Mouse (Mus musculus) neural tube, embryonic 13.5 days (tissue): ENCODE results near the gene Nfx1. TPM values are rescaled to one million over a fixed set of nuclear protein-coding genes. Genes with fewer than 3 reads are reported as not detected.

Source experiments
- ATAC-seq: fragments of 200-750 bp; cut with Nextera tagmentation; 2 replicates; pipeline ENCODE4 v1.8.0; 2017; ENCODE audit warnings: low read depth, mild to moderate bottlenecking, moderate TSS enrichment, moderate library complexity
- H3K27ac ChIP-seq: fragments of 300-500 bp; sonication (generic); replicated peaks from 2 replicates; pipeline ENCODE4 v1.5.1; 2015; ENCODE audit warnings: moderate library complexity, mild to moderate bottlenecking, inconsistent platforms
- H3K27me3 ChIP-seq: fragments of 300-500 bp; sonication (generic); 2 replicates; pipeline ENCODE4 v1.6.1; 2015; ENCODE audit warnings: mild to moderate bottlenecking, inconsistent platforms
- H3K36me3 ChIP-seq: fragments of 300-500 bp; sonication (generic); 2 replicates; pipeline ENCODE4 v1.6.1; 2015; ENCODE audit warnings: mild to moderate bottlenecking, inconsistent platforms
- H3K4me1 ChIP-seq: fragments of 300-500 bp; sonication (generic); replicated peaks from 2 replicates; pipeline ENCODE4 v1.6.1; 2015; ENCODE audit warnings: inconsistent platforms
- H3K4me2 ChIP-seq: fragments of 300-500 bp; sonication (generic); 2 replicates; pipeline ENCODE4 v1.6.1; 2015; ENCODE audit warnings: inconsistent platforms, mild to moderate bottlenecking, moderate library complexity
- H3K4me3 ChIP-seq: fragments of 300-500 bp; sonication (generic); 2 replicates; pipeline ENCODE4 v1.5.1; 2015; ENCODE audit warnings: mild to moderate bottlenecking, inconsistent platforms
- H3K9ac ChIP-seq: fragments of 300-500 bp; sonication (generic); 2 replicates; pipeline ENCODE4 v1.6.1; 2015; ENCODE audit warnings: moderate library complexity, mild to moderate bottlenecking, inconsistent platforms
- H3K9me3 ChIP-seq: fragments of 300-500 bp; sonication (generic); 2 replicates; pipeline ENCODE4 v1.6.1; 2016; ENCODE audit warnings: inconsistent platforms
- WGBS: fragments of 180-500 bp; shearing (Covaris S2); methylation state at CpG from one replicate; pipeline ENCODE4 v1.1.7; 2015; 5-methylcytosine and 5-hydroxymethylcytosine counted together
- polyA plus RNA-seq: library from polyadenylated mRNA; unstranded; fragments of >200 nt; fragmentation: Nextera tagmentation; extraction: Ambion mirVana; gene quantifications from 2 replicates; pipeline ENCODE4 v1.2.1, GENCODE M21; 2015

Gene Nfx1
- polyA plus RNA-seq, 1 experiment from 2014 or later, result 93.2 TPM

DNA sequence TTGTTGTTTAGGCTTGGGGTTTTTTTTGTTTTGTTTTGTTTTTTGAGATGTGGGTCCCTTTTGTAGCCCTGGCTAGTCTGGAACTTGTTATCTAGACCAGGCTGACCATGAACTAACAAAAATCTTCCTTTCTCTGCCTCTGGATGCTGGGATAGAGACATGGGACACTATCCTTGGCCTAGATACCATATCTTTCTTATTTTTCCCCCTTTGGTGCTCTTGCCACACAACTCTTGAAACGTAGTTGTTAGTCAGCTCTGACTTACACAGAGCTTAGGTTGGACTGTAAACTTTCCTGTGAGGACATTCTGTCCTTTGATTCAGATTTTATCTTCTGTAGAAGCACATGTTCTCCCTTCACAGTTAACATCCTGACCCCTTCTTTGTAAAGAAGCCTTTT lies 8.7 kb downstream of the Nfx1 start:
- H3K9ac ChIP-seq, result no peak overlapping the region
- ATAC-seq, result no peak
- H3K27ac ChIP-seq, result no peak overlapping the region
- H3K4me2 ChIP-seq, result no peak overlapping the region
- H3K4me1 ChIP-seq, result no peaks in the 10 kb centered on the region
- H3K27me3 ChIP-seq, result no peaks in the 10 kb centered on the region
- WGBS, result 87% methylated on average over 1 of the region's 1 CpGs
- no peaks in the 10 kb centered on the region for H3K9me3 ChIP-seq
- H3K36me3 ChIP-seq, result peaks cover 72% of the 10 kb centered on the region
- H3K4me3 ChIP-seq, result no peak overlapping the region

GRCm38 (mm10) chr4:40982486-40982885 lies 11.8 kb downstream of the Nfx1 start:
- Histone ChIP-seq H3K27me3 (no peaks in the 10 kb centered on the region), H3K27ac (no peak overlapping the region), H3K4me2 (no peak overlapping the region), H3K9me3 (no peaks in the 10 kb centered on the region), H3K4me1 (no peaks in the 10 kb centered on the region), H3K9ac (no peak overlapping the region), H3K4me3 (no peak overlapping the region), H3K36me3 (peaks cover 86% of the 10 kb centered on the region)
- no peak for ATAC-seq
- WGBS, result 74% methylated on average over 3 of the region's 3 CpGs

DNA sequence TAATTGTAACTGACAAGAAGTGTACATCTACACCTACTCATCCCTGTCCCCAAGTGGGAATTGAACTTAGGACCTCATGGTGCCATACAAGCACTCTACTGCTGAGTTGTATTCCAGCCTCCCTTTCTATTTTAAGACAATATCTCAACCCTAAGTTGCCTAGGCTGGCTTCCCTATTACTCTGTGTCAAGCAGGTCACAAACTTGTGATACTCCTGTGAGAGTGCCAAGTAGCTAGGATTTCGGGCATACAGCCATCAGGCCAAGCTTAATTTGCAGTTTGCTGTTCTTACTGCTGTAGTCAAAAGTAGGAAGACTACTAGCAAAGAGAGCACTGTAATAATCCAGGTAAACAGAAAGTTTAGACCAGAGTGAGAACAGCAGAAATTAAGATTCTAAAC lies 13.0 kb downstream of the Nfx1 start:
- H3K4me1 ChIP-seq, result no peaks in the 10 kb centered on the region
- no peaks in the 10 kb centered on the region for H3K27me3 ChIP-seq
- no peak for ATAC-seq
- H3K4me3 ChIP-seq, result no peak overlapping the region
- no peak overlapping the region for H3K9ac ChIP-seq
- no peaks in the 10 kb centered on the region for H3K9me3 ChIP-seq
- H3K36me3 ChIP-seq, result peaks cover 86% of the 10 kb centered on the region
- 96% methylated on average over 1 of the region's 1 CpGs for WGBS
- H3K4me2 ChIP-seq, result no peak overlapping the region
- no peak overlapping the region for H3K27ac ChIP-seq

- Histone ChIP-seq H3K27me3 (no peaks in the 10 kb centered on the region), H3K9me3 (no peaks in the 10 kb centered on the region), H3K4me2 (no peak overlapping the region), H3K9ac (no peak overlapping the region), H3K4me3 (no peak overlapping the region), H3K27ac (no peak overlapping the region), H3K4me1 (no peaks in the 10 kb centered on the region), H3K36me3 (peaks cover 97% of the 10 kb centered on the region)
- WGBS, result 91% methylated on average over 6 of the region's 6 CpGs
- ATAC-seq, result no peak
Measured at GRCm38 (mm10) chr4:40989633-40990032, 18.9 kb downstream of the Nfx1 start.

GRCm38 (mm10) chr4:40996302-40996701 lies 25.6 kb downstream of the Nfx1 start:
- Histone ChIP-seq H3K4me2 (no peak overlapping the region), H3K27me3 (no peaks in the 10 kb centered on the region), H3K4me3 (no peak overlapping the region), H3K9ac (no peak overlapping the region), H3K27ac (no peak overlapping the region), H3K36me3 (peaks cover 100% of the 10 kb centered on the region), H3K4me1 (no peaks in the 10 kb centered on the region), H3K9me3 (no peaks in the 10 kb centered on the region)
- no peak for ATAC-seq
- 93% methylated on average over 6 of the region's 6 CpGs for WGBS

- 96% methylated on average over 4 of the region's 4 CpGs for WGBS
- Histone ChIP-seq H3K27ac (no peak overlapping the region), H3K9ac (no peak overlapping the region), H3K9me3 (no peaks in the 10 kb centered on the region), H3K36me3 (peaks cover 97% of the 10 kb centered on the region), H3K4me1 (no peaks in the 10 kb centered on the region), H3K27me3 (no peaks in the 10 kb centered on the region), H3K4me3 (no peak overlapping the region), H3K4me2 (no peak overlapping the region)
- no peak for ATAC-seq
Measured at GRCm38 (mm10) chr4:40997916-40998315, 27.2 kb downstream of the Nfx1 start.

- H3K27me3 ChIP-seq, result no peaks in the 10 kb centered on the region
- no peak for ATAC-seq
- H3K36me3 ChIP-seq, result peaks cover 97% of the 10 kb centered on the region
- H3K9ac ChIP-seq, result no peak overlapping the region
- H3K4me1 ChIP-seq, result no peaks in the 10 kb centered on the region
- no peaks in the 10 kb centered on the region for H3K9me3 ChIP-seq
- H3K4me3 ChIP-seq, result no peak overlapping the region
- no peak overlapping the region for H3K4me2 ChIP-seq
- WGBS, result 90% methylated on average over 1 of the region's 1 CpGs
- H3K27ac ChIP-seq, result no peak overlapping the region
Measured at GRCm38 (mm10) chr4:41000271-41000670, 29.6 kb downstream of the Nfx1 start.

DNA sequence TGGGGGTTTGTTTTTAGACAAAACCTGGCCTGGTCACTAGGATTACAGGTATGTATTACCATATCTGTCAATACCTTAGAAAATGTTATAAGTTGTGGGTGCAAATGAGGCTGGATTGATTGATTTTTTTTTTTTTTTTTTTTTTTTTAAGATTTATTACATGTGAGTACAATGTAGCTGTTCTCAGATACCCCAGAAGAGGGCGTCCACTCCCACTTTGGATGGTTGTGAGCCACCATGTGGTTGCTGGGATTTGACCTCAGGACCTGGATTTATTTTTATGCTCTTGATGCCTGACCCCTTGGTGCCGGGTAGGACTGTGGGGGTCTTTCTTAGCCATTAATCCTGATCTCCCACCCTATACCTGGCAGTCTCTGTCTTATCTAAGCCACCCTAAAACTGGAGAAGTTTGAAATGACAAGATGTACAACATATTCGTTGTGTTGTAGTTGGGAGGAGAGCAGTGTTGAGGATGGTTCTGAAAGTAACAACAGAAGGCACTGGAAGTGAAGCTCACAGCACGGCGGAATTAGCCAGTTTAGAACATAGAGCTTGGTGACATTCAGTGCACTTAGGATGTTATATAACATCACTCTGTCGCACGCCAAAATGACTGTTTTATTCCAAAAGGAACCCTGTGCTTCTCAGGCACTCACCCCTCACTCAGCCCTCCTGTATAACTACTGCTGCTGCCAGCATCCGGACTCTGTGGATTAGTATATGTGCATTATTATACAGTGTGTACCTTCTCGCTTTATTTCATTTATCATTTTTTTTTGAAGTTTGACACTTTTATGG lies 30.3 kb downstream of the Nfx1 start:
- H3K4me1 ChIP-seq, result no peaks in the 10 kb centered on the region
- no peak overlapping the region for H3K4me2 ChIP-seq
- no peaks in the 10 kb centered on the region for H3K27me3 ChIP-seq
- H3K36me3 ChIP-seq, result peaks cover 92% of the 10 kb centered on the region
- WGBS, result 88% methylated on average over 9 of the region's 9 CpGs
- ATAC-seq, result no peak
- no peak overlapping the region for H3K27ac ChIP-seq
- no peaks in the 10 kb centered on the region for H3K9me3 ChIP-seq
- H3K4me3 ChIP-seq, result no peak overlapping the region
- H3K9ac ChIP-seq, result no peak overlapping the region

DNA sequence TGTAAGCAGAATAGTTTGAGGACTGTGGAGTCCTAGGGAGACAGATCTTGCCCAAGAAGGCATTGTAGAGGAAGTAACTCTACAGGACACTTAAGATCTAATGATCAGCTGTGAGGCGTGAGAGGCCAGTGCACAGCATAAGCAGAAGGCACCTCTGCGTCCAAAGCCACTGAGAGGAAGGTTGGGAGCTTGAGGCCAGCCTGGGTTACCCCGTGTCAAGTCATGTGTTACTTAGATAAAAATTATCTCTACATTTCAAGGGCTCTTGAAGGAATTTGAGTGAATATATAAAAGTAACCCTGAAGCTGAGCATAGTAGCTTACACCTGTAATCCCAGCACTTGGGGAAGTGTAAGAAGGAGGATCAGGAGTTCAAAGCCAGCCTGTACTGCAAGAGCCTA lies 42.6 kb downstream of the Nfx1 start:
- Histone ChIP-seq H3K9ac (no peak overlapping the region), H3K36me3 (peaks cover 96% of the 10 kb centered on the region), H3K27me3 (no peaks in the 10 kb centered on the region), H3K4me3 (no peak overlapping the region), H3K4me2 (no peak overlapping the region), H3K9me3 (no peaks in the 10 kb centered on the region), H3K27ac (no peak overlapping the region), H3K4me1 (no peaks in the 10 kb centered on the region)
- no peak for ATAC-seq
- 96% methylated on average over 3 of the region's 3 CpGs for WGBS

GRCm38 (mm10) chr4:41015798-41016197 lies 45.1 kb downstream of the Nfx1 start:
- WGBS, result 94% methylated on average over 5 of the region's 5 CpGs
- Histone ChIP-seq H3K27ac (no peak overlapping the region), H3K4me2 (no peak overlapping the region), H3K36me3 (peaks cover 85% of the 10 kb centered on the region), H3K4me1 (no peaks in the 10 kb centered on the region), H3K27me3 (no peaks in the 10 kb centered on the region), H3K9ac (no peak overlapping the region), H3K4me3 (no peak overlapping the region), H3K9me3 (no peaks in the 10 kb centered on the region)
- no peak for ATAC-seq

GRCm38 (mm10) chr4:41021094-41021493 lies 50.4 kb downstream of the Nfx1 start:
- peaks cover 81% of the 10 kb centered on the region for H3K36me3 ChIP-seq
- 90% methylated on average over 5 of the region's 5 CpGs for WGBS
- ATAC-seq, result no peak

GRCm38 (mm10) chr4:41026086-41026787 lies 55.5 kb downstream of the Nfx1 start:
- no peak overlapping the region for H3K4me2 ChIP-seq
- no peak overlapping the region for H3K9ac ChIP-seq
- no peak overlapping the region for H3K27ac ChIP-seq
- no peaks in the 10 kb centered on the region for H3K27me3 ChIP-seq
- WGBS, result 54% methylated on average over 8 of the region's 8 CpGs
- ATAC-seq, result no peak
- H3K36me3 ChIP-seq, result peaks cover 71% of the 10 kb centered on the region
- H3K4me3 ChIP-seq, result no peak overlapping the region
- no peaks in the 10 kb centered on the region for H3K9me3 ChIP-seq
- no peaks in the 10 kb centered on the region for H3K4me1 ChIP-seq

More at GRCm38 (mm10) chr4:41021094-41021493, 50.4 kb downstream of the Nfx1 start:
- Histone ChIP-seq H3K4me1 (no peaks in the 10 kb centered on the region), H3K9ac (no peak overlapping the region), H3K4me2 (no peak overlapping the region), H3K9me3 (no peaks in the 10 kb centered on the region), H3K4me3 (no peak overlapping the region), H3K27ac (no peak overlapping the region), H3K27me3 (no peaks in the 10 kb centered on the region)
